Mouse (Mus musculus) colon, adult 2 months (tissue): ENCODE measurements around the gene F5. TPM values are rescaled to one million over a fixed set of nuclear protein-coding genes. Genes with fewer than 3 reads are reported as not detected.

ENCODE experiments used
- polyA plus RNA-seq: library from polyadenylated mRNA; depleted of rRNA; stranded (reverse); fragments of >200 nt; gene quantifications from 2 replicates; pipeline ENCODE4 v1.2.3, GENCODE M21; 2012; rRNA removed

Gene F5
- polyA plus RNA-seq: 0.13 and 0.21 TPM in 2 replicates

DNA sequence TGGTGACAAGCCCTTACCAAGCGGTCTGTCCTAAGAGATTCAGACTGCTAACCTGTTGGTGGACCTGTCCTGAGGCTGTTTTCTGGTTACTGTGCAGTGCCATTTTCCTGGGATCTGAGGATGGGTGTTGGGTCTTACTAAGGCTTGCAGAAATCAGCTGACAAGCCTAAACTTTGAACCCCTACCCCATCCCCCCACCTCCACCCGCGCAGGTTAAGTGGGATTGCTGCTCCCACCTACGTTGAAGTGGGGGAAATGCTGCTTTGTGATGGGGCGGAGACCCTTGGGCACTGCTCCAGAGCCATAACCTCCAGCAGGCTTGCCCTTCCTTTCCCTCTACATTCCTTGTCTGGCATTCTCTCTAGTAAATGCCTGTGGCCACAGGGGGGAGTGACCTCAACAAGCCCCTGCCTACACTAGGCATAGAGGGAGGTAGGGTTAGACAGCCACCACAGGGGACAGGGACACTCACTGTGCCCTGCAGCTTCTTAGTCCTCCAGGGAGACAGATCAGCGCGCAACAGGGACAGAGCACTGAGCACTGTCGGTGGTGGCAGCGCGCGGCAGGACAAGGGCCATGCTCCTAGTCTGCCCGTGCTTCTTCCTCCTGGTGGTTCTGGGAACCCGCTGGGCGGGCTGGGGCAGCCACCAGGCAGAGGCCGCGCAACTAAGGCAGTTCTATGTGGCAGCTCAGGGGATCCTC, at the start of gene F5:
Gene F5 (plus strand): TSS at position 452 of the 702 bp plus-strand sequence.

DNA sequence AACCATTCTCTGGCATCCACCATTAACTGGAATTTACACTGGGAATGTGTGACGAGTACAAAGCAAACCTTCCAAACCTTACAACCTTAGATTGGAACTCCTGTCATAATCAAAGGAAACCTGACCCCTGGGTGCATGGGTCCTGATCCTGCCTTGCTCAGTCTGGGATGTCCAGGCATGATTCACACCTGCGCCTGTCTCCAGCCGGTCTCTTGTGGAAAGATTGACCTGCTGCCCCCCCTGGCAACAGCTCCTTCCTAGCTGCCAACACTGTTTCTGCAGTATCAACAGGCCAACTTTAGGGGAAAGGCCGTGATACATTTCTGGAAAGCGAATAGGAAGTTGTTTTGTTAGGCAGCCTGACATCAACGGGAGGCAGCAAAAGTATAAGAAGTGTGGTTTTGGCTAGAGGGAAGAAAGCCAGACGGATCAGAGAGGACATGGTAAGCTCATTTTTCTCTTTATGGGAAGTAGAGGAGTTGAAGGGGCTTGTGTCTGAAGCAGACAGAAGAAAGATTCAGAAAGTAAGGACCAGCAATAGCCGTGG, 36.6 kb upstream of the F5 start, which contains the start of gene Selp:
Gene Selp (plus strand): TSS at position 318 of the 547 bp plus-strand sequence.

DNA sequence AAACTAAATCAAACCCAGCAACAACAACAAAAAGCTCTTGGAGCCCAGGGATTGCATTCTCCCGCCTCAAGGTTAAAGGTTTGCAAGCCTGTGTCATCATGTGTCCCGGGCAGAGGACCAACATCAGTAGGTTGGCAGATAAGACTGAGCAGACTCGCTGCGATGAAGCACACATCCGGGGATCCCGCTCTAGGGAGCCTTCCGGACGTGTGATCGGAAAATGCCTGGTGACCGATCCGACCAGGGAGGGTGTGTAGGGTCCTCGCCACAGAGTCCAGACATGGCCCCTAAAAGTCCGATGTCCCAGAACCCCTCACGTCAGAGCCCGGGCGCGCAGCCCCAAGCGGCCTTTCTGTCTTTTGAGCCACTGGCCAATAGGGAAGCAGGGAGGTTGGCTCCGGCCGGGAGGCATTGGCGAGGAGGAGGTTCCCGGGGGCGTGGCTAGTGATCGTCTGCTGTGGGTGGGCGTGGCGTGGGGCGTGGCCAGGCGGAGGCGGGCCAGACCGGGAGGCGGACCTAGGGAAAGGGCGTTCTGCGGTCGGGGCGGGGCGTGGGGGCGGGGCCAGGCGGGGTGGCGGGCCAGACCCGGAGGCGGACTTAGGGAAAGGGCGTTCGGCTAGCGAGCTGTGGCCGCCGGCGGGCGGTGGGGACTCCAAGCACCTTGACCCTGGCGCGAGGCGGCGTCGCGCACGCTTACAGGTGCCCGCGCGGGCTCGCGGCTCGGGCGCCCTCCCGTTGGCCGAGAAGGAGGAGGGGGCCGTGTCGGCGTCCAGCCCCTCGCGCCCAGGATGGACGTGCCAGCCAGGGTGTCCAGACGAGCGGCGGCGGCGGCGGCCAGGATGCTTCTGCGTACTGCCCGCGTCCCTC, 97.1 kb downstream of the F5 start, which contains the start of gene Slc19a2:
Gene Slc19a2 (plus strand): TSS at position 582 of the 867 bp plus-strand sequence.

Other genes with a start within 250 kb of the F5 start
- 7.4 and 7.9 TPM in 2 replicates for gene Scyl3, start 222.7 kb upstream of the F5 start, polyA plus RNA-seq
- 0.69 and 0.78 TPM in 2 replicates for gene BC055324, start 157.0 kb upstream of the F5 start, polyA plus RNA-seq
- 0.16 and 0.51 TPM in 2 replicates for gene Mettl18, start 156.9 kb upstream of the F5 start, polyA plus RNA-seq
- gene Sele, start 103.6 kb upstream of the F5 start, polyA plus RNA-seq: 0.05 TPM in 2 replicates
- gene Sell, start 89.9 kb upstream of the F5 start, polyA plus RNA-seq: 0.33 and 1.4 TPM in 2 replicates
- 0.65 and 3.2 TPM in 2 replicates for gene Selp, start 36.6 kb upstream of the F5 start, polyA plus RNA-seq
- gene Slc19a2, start 97.2 kb downstream of the F5 start, polyA plus RNA-seq: 7.3 and 10.0 TPM in 2 replicates
- gene Ccdc181, start 123.7 kb downstream of the F5 start, polyA plus RNA-seq: 1.3 and 1.6 TPM in 2 replicates
- gene Nme7, start 152.3 kb downstream of the F5 start, polyA plus RNA-seq: 4.5 and 4.7 TPM in 2 replicates
- 1.6 and 2.0 TPM in 2 replicates for gene Blzf1, start 155.7 kb downstream of the F5 start, polyA plus RNA-seq